Mouse (Mus musculus) heart, postnatal 10 days (tissue): ENCODE results near the gene Rdh7. TPM values are rescaled to one million over a fixed set of nuclear protein-coding genes. Genes with fewer than 3 reads are reported as not detected.

Experiments used
- total RNA-seq, 2 experiments: library from RNA; stranded (reverse); gene quantifications; 2 replicates each; pipeline ENCODE4 v1.2.3; 2021

Gene Rdh7
- total RNA-seq, 2 experiments from 2014 or later, result not detected

Other genes with a start within 250 kb of the Rdh7 start
- 10 to 100 TPM; 45.9 to 46.8 TPM for gene Stat6, start 245.8 kb downstream of the Rdh7 start, total RNA-seq
- 1 to 10 TPM; 5.0 to 7.0 TPM for gene Nemp1, start 221.9 kb downstream of the Rdh7 start, total RNA-seq
- gene Nab2, start 220.2 kb downstream of the Rdh7 start, total RNA-seq, result 10 to 100 TPM in 1 of 2 experiments, 1 to 10 TPM in 1; 8.5 to 11.7 TPM
- not detected for gene Myo1a, start 183.6 kb downstream of the Rdh7 start, total RNA-seq
- gene Tac2, start 164.3 kb downstream of the Rdh7 start, total RNA-seq, result not detected
- gene Zbtb39, start 149.3 kb downstream of the Rdh7 start, total RNA-seq, result 1 to 10 TPM; 8.1 to 9.6 TPM
- gene Gpr182, start 137.1 kb downstream of the Rdh7 start, total RNA-seq, result 1 to 10 TPM; 4.6 to 4.7 TPM
- gene Rdh1, start 129.1 kb downstream of the Rdh7 start, total RNA-seq, result under 1 TPM; 0.10 to 0.12 TPM
- gene Rdh16f1, start 129.0 kb downstream of the Rdh7 start, total RNA-seq, result under 1 TPM in 1 of 2 experiments, not detected in 1; 0.17 TPM
- under 1 TPM in 1 of 2 experiments, not detected in 1; 0.74 TPM for gene Rdh9, start 112.4 kb downstream of the Rdh7 start, total RNA-seq
- not detected for gene Rdh16, start 87.7 kb downstream of the Rdh7 start, total RNA-seq
- not detected for gene Rdh19, start 38.9 kb downstream of the Rdh7 start, total RNA-seq
- not detected for gene Rdh16f2, start 22.3 kb downstream of the Rdh7 start, total RNA-seq
- not detected for gene Sdr9c7, start 9.7 kb upstream of the Rdh7 start, total RNA-seq
- gene Hsd17b6, start 118.8 kb upstream of the Rdh7 start, total RNA-seq, result not detected
- 1 to 10 TPM; 8.2 to 9.6 TPM for gene Prim1, start 126.4 kb upstream of the Rdh7 start, total RNA-seq
- gene Naca, start 146.8 kb upstream of the Rdh7 start, total RNA-seq, result 100 to 1,000 TPM; 639 to 645 TPM
- 10 to 100 TPM; 91.9 to 99.8 TPM for gene Ptges3, start 170.1 kb upstream of the Rdh7 start, total RNA-seq
- 1,000 to 10,000 TPM; 7,591 to 7,651 TPM for gene Atp5b, start 194.5 kb upstream of the Rdh7 start, total RNA-seq
- 10 to 100 TPM; 26.1 to 27.8 TPM for gene Baz2a, start 202.8 kb upstream of the Rdh7 start, total RNA-seq